Mouse (Mus musculus) gonadal fat pad, adult 2 months (tissue): Measurements from ENCODE around the gene Zfp740. TPM values are rescaled to one million over a fixed set of nuclear protein-coding genes. Genes with fewer than 3 reads are reported as not detected.

Source experiments
- DNase-seq: peaks from one replicate; pipeline ENCODE4 v3.0.0-alpha.2; 2012; ENCODE audit warnings: low read depth
- polyA plus RNA-seq: library from polyadenylated mRNA; depleted of rRNA; stranded (reverse); fragments of >200 nt; gene quantifications from 2 replicates; pipeline ENCODE4 v1.2.3, GENCODE M21; 2012

The Zfp740 gene
- polyA plus RNA-seq, 1 experiment = 42.7 TPM

DNA sequence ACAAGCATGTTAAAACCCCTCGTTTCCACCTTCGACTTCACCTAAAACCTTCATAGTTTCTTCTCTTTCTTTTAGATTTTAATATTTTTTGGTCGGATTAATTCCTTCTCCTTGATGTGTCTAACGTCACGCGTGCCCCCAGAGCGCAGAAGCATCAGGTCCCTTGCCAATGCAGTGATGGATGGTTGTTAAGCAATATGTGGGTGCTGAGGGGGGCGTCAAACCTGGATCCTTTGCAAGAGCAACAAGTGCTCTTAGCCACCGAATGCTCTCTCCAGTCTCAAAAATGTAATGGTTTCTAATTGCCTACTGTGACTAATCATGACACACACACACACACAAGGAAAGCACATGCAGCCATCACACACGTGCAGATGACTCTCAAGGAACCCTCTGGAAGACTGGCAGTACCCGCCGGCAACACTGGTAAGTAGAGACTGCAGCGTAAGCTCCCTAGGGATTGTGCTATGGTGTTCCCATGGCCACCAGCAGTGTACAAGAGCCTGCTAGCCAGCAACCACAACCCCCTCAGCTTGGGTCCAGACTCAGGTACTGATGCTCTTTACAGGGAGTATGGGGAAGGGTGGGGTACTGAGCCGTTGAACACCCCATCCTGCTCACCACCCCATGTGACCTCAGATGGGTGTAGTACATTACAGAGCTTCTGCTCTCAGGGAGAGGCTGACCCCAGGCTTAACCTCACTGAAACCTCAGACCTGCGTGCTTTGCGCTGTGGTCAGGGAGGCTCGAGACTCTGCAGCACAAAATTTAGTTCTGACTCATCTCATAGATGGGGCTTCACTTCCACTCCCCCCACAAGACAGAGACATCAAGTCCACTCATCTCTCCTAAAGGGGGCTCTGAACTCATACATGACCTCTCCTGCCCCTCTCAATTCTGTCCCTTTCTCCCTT, 27.6 kb downstream of the Zfp740 start:
- DNase-seq = no peak

DNA sequence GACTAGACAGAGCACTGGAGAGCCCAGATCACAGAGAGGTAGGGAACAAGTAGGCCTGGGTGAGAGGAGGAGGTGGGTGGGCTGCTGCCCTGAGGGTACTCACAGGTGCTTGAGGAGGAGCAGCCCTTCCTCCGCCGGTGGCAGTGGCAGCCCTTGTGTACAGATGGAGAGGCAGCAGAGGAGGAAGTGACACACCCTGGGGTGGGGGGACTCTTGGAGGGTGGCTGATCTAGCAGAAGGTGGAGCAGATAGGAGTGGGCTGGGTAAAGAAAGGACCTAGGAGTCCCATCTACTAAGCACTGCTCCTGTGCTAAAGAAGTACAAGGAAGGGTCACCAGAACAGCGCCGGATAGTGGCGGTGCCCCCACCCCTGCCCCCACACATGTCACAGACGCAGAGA, 28.7 kb downstream of the Zfp740 start, which contains the start of gene Itgb7:
Gene Itgb7, minus strand, starts transcription at position 197 of the 400 bp plus-strand sequence.
- no peak for DNase-seq

DNA sequence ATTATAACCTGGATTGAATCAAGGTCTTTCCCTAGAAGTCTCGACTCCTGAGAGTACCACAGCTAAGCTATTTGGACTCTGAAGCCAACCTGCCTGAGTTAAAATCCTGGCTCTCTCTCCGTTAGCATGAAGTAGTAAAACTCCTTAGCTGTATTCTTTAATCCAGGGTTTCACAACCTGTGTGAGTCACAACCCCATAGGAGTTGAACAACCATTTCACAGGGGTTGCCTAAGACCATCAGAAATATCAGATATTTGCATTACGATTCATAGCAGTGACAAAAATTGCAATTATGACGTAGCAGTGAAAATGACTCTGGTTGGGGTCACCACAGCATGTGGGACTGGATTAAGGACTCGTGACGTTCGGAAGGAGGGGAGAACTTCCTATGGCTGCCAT, 29.7 kb downstream of the Zfp740 start:
- no peak for DNase-seq

DNA sequence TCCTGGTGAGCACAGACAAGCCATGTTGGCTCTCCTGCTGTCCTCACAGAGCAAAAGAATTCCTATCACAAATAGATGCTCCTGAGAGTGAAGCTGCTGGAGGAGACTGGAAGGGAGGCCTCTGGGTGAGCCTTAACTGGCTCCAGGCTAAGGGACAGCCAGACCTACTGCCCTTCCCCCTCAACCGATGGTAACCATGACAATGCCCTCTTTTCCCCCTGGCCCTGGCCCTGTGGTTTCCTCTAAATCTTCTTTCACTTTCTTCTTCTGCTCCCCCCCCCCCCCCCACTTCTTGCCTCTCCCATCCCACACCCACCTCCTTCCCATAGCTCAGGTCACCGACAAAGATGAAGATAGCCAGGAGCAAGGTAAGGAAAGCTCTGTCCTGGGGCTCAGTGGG, 30.8 kb downstream of the Zfp740 start:
- no peak for DNase-seq

GRCm38 (mm10) chr15:102235371-102236027, 32.5 kb downstream of the Zfp740 start:
- no peak for DNase-seq

GRCm38 (mm10) chr15:102238543-102239259, 35.7 kb downstream of the Zfp740 start:
- no peak for DNase-seq

GRCm38 (mm10) chr15:102239260-102239590, 36.2 kb downstream of the Zfp740 start:
- DNase-seq = no peak

DNA sequence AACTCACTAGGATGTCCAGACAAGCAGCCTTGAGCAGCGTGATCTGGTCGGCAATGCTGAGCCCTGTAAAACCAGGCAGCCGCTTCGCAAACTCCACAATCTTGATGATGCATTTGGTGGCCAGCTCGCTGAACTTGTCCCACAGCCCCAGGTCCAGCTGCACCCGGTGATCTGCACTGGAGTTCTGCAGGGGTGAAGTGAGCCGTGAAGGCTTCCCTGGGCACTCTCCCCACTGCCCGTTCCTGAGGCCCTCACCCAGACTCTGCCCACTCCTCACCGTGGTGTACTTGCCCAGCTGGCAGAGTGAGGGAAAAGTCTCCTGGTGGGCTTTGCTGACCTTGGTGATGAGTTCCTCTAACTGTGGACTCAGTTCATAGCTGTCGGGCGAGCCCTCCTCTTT, 36.8 kb downstream of the Zfp740 start:
- DNase-seq = no peak

GRCm38 (mm10) chr15:102240607-102241006, 37.6 kb downstream of the Zfp740 start:
- no peak for DNase-seq

DNA sequence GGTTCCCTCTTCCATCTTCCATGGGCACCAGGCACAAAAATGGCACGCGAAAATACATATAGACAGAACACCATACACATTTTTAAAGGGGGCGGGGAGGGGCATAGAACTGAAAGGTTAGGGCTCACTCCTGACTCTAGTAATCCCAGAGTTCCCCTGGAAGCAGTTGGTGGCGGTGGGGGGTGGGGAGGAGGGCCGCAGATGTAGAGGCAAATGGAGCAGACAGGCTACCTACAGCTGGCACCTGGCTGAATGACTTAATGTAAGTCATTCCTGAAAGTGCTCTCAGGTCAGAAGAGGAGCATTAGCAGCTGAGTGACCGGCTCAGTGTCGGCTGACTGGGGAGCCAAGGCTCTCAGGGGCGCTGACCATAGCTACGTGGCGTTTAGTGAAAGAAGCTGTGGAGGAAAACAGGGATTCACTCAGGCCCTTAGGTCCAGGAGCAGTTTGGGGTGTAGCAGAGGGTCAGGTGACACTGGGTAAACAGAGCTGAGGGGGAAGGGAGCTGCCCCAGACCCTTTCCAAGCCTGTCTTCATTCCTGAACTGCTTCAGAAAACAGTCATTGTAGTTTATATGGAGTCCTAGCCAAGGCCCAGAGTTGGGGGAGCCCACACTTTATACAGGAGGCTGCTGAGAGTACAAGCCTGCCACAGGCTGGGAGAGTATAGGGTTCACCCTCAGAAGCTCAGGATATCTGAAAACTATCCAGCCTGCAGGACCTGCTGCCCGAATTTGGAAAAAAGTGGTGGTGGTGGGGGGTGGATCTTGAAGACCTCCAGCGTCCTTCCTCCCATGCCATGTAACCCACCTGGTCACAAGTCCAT, 39.6 kb downstream of the Zfp740 start:
- DNase-seq = no peak

DNA sequence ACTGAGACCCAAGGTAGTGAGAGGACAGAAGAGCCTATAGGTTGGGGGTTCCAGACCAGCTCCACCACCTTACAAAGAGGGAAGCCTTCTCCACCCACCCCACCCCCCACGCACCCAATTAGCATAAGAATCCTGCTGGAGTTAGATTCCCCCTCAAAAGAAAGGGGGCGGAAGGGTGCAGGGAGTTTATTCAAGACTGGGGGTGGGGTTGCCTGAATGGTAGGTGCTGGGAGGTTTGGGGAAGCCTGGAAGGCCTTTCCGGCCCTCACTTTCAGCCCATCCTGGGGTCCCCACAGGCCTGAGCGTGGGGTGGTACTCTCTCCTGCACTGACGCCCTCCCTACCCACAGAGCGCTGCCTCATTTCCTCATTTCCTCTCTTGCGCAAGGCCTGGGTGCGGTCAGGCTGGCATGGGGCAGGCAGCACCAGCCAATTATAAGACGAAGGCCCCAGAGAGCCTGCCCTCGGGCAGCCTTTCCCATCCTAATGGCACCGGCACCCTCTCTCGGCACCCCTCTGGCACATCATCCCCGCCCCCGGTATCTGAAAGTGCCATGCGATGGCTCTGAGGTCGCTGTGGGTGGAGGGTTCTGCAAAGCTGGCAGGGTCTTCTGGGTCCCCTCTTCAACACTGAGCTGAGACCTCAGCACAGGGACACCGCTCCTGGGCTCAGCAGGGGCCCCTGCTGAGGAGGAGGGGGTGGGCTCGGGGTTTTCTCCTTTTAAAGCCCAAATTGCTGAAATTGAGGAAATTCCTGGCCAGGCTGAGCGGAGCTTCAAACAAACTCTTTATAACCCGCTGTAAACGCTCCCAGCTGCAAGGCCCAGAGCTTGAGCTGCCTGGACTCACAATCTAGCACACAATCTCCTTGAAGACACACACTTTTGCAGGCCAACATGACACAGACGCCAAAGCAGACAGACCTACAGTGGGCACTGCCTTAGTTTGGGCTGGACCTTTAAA, 40.5 kb downstream of the Zfp740 start:
- no peak for DNase-seq

GRCm38 (mm10) chr15:102244306-102245191, 41.5 kb downstream of the Zfp740 start:
- no peak for DNase-seq

DNA sequence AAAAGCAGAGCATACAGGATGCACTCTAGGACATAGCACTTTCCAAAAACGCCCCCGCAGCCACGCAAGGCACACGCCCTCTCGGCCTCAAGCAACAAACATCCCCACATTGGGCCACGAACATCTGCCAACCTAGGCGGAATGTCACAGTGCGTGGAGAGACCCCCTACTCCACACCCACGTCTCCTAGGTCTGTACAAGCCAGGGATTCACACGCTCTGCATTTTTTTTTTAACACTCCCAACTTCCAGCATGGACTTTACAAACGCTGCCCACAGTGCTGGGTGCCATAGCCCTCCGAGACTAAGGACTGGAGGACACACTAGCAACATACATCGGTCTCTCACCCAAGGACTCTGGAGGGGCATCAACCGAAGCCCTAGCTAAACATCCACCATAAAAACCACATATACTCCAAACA, 42.4 kb downstream of the Zfp740 start:
- no peak for DNase-seq

DNA sequence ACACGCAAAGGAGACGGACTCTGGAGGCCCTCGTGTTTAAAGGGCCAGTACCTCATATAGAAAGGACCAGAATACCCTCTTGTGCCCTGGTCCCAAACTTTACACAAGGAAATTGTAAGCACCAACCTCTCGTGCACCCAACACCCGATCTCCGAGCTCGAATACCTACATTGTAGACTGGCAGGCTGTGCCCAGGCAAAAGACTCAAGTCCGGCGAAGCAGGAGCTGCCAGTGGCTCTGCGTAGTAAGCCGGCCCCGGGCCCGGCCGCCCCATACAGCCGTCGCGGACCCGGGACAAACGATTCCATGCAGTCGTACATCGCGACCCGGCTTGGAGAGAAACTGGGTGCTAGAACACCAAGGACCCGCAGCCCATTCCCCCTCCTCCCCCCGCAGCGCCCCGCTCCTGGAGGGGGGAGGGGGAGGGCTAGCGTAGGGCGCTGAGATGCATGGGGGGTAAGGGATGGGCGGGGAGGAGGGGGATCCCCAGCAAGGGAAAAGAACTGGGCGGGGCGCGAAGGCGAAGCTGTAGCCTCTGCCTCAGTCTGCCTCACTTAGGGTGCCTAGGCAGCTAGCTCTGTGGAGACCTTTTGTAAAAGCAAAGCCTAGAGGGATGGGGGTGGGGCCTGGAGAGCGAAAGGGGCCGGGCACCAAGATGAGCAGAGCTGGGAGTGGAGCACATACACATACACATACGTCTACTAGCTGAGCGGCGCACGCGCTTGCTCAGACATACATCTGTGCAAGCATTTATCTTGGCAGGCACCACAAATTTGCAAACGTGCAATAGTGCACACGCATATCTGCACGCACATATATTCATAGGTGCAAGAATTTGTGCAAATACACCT, 43.1 kb downstream of the Zfp740 start:
- DNase-seq = no peak

GRCm38 (mm10) chr15:102246866-102247251, 43.8 kb downstream of the Zfp740 start:
- no peak for DNase-seq

DNA sequence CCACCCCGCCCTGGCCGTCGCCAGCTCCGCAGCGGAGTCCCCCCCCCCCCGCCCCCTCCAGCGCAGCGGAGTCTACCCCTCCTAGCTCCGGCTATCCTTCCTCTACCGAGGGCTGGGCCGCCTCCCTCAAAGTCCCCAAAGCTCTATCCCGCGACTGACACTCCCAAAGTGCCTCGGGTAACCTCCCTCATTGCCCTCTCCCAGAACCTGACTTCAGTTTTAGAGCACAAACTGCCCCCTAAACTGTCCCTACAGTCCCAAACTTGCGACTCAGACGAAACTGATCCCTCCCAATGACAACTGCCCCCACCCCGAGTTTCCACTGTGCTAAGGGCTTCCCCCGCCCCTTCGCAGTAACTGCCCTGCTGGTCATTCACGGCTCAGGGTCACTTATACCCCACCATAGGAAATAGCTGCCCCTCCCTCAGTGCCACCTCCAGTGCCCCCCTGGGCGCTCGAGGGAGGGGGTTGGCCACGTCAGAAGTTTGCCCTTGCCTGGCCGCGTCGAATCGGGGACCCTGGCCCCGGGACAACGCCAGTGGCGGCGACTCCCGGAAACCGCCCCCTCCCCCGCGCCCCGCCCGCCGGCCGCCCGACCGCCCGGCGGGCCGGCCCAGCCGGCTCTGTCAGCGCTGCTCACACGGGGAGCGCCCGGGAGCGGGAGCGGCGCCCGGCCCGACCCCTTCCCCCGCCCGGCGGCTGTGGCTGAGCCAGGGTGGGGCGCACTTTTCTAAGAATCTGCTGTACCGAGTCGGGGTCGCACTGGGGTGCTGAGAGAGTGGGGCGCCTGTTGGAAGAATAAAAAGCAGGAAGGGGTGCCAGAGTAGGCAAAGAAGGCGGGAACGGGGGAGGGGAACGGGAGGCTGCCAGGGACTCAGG, 44.4 kb downstream of the Zfp740 start:
- no peak for DNase-seq

DNA sequence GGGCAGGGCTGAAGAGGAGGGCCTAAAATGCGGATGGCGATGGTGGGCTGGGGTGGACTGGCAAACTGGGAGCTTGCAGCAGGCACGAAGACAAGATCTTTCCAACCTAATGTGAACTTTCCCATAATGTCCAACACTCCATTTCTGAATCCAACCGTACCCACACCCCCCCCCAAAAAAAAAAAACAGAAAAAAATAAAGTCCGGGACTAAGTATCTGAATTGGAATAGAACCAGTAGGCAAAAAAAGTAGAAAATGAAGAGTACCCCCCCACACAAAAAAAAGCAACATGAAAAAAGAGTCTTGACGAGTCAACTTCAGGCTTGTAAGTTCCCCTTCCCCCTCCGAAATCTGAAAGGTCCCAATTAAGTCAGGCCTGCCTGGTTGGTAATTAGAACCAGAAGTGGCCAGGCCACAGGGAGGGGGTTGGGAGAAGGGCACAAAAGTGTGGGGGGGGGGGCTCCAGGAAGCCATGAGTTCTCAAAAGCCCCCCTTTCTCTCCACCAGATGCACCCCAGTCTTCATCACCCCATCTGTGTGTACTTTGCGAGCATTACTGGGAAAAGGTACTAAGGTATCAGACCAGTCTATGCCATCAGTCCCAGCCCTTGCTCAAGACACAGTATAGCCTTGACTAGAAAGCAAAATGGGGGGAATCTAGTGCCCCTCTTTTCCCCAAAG, 45.2 kb downstream of the Zfp740 start:
- no peak for DNase-seq
